Mouse (Mus musculus) testis, postnatal 10 days (tissue): ENCODE results near the gene Cntrl.
A peak's percentile ranks its signal among the peaks of the same experiment; 100 is the strongest.

ENCODE experiments used
- DNase-seq: peaks from one replicate; pipeline ENCODE4 v3.0.0; 2021; ENCODE audit warnings: low spot score

Cntrl gene

DNA sequence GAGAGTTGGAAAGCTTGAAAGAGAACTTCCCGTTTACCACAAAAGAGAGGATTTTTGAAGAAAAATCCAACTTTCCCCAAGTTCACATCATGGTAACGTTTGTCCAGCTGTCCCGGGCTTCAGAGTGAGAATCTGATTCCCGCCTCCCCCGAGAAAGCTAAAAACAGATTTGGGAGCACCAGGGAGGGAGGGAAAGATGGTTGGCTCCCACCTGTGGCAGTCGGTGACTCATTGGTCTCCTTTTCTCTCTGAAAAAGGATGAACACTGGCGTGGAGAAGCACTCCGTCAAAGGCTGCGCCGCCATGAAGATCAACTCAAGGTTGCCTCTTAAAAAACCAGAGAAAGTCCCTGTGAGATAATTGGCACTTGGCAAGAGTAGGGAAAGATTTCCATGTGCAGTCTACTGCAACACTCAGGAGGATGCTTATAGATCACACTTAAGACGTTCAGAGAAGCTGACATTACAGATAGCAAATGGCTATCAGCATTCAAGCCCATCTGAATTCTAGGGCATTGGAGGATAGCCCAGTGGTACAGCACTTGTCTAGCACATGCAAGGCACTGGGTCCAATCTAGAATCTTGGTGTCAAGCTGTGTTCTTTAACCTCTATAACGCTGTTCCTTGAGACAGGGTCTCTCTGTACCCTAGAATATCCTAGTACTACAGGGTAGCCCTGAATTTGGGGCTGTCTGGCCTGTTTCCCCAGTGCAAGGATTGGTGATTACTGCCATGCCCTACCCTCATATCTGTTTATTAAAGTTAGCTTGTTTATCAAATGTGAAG lies 66.2 kb downstream of the Cntrl start:
- no peak for DNase-seq

DNA sequence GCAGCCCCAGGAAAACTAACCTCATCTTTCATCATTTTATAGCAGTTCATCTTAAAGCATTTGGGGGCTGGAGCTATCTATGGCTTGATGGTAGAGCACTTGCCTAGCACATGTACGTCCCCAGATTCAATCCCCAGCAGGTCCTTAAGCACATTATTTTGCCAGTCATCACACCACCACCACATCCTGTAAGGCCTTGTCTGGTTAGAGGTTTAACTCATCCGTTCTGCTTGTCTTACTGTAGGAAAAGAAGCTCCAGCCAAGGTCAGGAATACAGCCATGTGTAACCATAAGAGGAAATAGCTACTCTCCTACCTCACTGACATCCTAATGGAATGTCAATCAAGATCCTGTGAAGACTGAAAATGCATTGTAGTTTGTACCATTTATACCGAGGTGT lies 68.9 kb downstream of the Cntrl start:
- no peak for DNase-seq

DNA sequence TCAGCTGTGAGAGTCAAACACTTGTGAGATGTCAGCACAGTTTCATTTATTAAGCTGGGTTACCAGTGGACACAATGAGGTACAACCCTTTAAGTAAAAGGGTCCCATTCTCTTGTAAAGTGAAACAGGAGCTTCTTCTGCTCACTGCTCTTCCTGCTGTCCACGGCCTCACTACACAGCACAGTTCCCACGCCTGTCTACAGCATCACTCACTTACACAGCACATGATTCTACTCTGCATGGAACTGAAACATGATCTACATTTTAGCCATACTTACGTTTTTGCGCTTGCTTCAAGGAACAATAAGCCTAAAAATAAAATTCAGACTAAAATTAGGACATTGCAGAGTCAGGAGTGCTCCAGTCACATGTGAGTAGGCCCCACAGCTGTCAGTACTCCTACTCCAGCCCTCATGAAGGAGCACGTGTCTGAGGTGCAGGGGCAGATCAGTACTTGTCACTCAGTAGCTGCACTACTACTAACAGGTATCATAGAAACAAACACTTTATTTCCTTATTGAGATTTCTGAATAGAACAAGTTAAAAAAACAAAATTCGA lies 73.9 kb downstream of the Cntrl start:
- DNase-seq: no peak

DNA sequence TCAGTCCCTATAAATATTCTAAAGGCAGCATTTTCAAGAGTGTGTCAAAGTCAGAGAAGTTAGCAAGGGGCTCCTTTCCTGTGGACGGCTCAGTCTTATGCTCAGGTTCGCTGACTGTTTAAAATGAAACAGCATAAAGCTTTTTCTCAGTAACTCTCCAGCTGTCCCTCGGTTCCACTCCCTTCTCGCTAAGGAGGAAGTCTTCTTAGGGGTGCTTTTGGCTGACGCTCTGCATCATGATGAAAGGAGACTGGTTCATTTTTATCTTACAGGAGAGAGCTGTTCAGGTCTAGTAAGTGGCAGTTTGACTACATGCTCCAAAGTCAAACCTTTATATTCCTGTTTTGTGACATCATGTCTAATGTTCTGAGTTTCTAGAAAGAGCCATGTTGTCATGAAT lies 79.6 kb downstream of the Cntrl start:
- no peak for DNase-seq

DNA sequence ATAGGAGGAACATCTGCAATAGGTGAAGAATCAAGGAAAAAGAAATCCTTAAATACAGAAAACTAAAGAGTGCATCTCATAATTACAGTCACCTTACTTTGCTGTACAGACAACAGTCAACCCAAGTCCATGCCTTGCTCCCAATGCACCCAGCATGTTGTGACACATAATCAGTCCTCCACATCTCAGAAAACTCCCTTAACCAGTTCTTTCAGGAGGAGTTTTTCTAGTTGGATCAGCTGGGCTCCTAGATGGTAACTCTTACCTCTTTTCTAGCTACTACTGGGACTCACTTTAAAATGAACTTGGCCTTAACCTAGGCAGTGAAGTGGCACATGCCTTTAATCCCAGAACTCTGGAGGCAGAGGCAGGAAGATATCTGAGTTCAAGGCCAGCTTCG lies 84.7 kb downstream of the Cntrl start:
- no peak for DNase-seq

DNA sequence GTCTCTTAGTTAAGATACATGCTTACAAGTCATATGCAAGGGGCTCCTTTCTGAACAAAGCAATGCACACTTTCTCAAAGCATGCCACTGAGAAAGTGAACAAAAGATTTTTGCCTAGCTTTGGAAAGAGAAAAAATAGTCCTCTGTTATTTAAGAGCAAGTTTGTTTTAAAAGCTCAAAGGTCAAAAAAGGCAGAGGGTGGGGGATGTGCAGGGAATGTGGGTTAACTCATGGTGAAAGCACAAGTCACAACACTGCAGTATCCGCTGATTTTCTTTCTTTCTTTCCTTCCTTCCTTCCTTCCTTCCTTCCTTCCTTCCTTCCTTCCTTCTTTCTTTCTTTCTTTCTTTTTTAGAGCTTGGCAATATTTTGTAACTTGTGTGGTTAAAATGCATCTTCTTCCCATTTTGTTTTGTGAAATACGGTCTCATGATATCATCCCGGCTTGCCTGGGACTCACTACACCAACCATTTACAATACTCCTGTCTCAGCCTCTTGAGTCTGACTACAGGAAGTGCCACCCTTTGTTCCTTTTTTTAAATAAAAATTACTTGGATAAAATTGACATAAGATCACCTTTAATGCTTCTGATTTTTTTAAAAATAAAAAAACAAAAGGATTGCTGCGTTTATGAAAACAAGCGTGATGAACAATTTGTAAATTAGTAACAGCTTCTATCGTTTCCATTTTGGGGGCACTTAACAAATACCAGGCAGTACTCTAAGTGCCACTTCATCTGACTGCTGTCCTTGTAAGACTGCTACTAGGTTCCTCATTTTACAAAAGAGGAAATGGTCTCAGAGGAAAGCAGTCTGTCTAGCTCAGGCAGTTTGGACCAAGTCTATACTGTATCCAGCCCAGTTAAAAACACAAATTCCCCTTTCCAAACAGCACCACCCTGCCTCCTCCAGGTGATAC lies 86.6 kb downstream of the Cntrl start:
- no peak for DNase-seq

DNA sequence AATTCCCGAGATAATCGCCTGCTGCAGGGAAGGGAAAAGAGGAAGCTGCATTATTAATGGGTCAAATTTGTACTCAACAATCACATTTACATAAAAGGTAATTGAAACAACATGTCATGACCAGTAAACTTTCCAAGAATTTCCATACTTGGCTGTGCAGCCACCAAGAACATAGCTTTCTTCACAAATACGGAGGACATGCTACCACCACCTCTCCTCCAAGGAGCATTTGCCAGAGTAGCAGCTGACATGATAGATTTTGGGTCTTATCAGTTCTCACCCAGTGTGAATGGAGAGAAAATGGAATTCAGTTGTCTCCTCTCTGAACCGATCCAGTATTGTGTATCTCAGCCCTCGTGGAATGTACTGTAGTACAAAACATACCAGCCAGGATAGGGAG lies 90.2 kb downstream of the Cntrl start:
- no peak for DNase-seq

DNA sequence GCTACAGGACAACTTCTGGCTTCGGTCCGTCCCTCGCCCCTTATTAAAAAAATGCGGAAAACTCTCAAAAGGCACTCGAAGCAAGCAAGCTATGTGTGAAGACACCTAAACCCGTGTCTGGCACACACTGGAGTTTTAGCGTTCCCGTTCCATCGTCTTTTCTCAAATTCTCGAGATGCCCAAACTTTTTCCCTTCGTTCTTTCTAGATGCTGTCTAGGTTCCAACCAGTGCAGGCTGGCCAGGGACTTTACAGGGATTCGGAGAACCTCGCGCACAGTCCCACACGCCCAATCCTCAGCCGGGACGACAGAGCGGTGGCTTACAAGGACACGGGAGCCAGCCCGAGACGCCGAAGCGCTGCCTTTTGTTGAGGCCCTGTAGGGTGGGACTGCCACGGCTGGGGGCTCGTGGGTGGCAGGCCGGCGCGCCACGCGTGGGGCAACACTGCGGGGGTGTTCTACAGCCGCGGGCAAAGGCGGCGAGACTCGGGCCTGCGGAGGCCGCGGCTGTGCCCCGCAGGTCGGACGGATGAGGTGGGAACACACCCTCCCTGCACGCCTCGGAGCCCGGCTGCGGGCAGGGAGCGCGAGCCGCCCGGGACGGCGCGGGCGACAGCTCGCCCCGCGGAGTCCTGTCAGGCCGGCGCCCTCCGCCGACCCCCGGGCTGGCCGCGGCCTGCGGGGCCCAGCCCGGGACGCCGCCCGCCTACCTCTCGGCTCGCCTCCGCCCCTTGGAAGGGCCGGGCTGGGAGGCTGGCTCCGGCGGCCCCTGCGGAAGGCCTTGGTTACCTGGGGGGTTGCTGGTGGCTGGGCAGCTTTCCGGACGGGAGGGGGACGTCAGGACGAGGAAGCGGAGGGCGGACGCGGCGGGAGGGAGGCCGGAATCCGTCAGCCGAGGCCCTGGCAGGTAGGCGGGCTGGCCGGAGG lies 90.9 kb downstream of the Cntrl start:
- peak; percentile 70 for DNase-seq

DNA sequence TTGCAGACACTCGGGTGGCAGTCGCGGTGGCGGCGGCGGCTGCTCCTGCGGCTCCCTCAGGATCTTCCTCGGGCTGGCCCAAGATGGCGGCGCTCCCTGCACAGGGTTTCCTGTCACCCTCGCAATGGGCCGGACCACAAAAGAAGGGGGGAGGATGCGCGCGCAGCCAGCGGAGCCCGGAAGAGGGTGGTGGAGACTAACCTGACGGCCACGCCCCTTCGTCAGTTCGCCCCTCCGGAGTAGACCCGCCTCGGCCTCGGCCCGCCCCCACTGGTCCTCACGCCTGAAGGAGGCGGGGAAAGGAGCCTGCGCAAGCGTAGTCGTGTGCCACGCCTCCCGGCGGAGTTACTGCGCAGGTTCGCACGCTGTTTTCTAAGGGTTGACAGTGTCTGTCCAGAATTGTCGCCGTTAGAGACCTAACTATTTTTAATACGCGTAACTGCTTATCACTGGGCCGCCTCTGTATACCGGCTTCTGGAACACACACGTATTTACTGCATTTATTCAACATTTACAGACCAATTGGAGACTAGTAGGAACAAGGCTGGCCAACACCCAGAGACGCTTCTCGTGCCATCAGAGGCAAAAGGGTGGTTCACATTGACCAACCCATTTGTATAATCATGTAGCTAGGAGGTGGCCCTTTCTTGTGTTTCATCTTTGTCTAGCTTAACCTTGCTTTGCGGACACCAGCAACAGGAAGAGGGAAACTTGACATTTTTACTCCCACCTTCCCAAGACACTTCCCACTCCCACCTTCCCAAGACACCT lies 91.8 kb downstream of the Cntrl start, which contains the start of gene Rab14:
Gene Rab14 (minus strand): TSS at position 223 of the 771 bp plus-strand sequence.
- DNase-seq: peak; percentile 100

DNA sequence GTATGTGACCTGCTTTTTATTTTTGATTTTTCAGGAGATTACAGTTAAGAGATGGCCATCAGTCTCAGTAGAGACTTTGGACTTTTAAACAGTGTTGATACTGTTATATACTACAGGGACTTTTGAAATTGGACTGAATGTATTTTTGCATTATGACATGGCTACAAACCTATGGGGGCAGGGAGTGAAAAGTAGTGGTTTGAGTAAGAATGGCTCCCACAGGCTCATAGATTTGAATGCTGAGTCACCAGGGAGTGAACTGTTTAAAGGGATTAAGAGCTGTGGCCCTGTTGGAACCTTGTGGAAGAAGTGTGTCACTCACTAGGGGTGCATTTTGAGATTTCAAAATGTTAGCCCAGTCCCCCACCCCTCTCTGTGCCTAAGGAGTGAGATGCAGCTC lies 94.4 kb downstream of the Cntrl start:
- no peak for DNase-seq

DNA sequence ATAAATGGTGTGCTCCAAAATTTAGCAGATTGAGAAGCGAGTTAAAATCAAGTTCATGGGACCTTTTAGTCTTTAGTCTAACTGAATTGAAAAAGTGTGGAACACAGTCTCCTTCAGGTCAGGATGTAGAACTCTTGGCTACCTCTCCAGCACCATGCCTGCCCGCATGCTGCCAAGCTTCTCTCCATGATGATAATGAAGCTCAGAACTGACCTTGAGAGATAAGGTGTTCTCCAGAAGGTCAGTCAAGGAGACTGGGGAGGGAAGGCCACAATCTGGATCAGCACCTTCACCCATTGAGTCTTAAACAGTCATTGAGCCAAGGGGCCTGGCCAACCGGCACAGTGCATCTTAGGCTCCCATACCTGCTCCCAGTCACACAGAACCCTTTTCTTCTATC lies 97.5 kb downstream of the Cntrl start:
- no peak for DNase-seq

DNA sequence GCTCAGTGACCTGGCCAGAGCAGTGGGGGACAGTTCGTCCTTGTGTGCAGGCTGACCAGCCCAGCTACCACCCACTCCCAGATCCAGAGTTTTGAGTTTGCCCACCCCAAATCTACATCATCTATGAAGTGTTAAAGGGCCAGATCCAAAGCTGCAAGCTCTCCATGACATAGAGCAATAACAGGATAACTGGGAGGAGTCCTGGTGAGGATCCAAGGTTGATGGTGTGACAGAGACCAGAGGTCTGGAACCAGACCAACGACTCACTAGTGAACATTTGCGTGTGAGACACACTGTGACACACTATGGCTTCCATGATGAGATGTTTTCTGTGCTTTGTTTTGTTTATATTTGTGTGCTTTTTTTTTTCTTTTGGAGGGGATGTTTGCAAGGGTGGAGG lies 98.8 kb downstream of the Cntrl start:
- DNase-seq: no peak

DNA sequence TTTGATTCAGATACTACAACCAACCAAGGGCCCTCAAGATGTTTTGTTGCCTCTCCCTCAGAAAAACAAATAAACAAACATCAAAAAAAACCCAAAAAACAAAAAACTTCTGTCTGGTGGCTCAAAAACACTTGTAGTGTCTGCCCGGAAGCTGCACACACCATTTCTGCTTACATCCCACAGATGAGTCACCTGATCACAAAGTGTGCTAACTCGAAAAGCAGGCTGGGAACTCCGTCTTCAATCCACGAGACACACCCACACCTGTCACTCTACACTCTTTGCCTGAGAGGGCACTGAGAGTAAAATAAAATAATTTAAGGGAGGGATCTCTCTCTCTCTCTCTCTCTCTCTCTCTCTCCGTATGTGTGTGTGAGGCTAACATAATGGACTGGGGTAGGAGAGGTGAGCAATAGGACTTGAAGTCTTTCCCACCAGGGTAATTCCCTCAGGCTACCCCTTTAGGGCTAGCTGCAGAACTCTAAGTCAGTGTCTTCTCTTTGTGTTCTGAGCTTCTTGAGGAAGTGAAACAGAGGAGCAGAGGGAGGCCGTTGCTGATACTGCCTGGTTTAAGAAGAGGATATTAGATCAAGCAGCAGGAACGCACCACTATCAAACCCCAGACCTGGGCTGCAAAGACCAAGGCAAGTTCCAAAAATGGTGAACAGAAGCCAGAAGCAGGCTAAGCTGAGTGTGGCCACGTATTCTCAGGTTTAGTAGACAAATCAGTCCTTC lies 99.8 kb downstream of the Cntrl start:
- no peak for DNase-seq

DNA sequence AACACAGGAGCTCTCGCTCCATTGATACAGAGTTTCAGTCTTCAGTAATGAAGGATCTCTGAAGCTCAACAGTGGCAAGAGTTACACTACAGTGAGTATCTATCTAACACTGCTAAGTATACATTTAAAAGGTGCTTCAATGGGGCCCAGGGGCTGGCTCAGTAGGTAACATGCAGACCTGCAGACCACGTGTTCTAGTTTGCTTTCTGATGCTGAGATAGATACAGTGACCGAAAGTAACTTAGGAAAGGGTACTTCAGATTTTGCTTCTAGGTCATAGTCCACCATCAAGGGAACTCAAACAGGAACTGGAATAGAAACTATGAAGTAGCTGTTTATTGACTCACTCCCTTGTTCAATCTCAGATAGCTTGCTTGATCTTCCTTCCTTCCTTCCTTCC lies 102.4 kb downstream of the Cntrl start:
- no peak for DNase-seq

DNA sequence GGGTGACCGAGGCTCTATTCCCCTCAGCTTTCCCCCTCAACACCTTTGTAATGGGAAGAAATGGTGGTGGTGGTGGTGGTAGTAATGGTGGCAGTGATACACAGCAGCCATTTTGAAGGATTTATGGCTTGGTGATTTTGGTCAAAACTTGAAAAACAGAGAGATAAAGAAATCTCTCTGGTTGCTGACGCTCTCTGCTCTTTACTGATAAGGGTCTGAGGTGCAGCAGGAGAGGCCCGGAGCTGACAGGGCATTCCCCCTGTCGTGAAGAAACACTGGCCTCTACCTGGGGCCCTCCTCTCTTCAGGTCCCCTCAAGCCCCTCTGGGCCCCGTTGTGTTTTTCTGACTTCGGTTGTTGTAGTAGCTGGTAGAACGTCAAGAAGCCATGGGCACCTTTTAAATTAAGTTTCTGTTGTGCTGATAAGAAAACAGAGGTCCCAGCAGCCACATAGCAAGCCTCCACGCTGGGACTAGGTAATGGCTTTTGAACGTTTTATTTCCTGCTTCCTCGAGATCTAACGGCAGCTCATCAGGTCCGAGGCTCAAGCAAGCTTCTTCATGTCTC lies 104.1 kb downstream of the Cntrl start:
- DNase-seq: no peak

DNA sequence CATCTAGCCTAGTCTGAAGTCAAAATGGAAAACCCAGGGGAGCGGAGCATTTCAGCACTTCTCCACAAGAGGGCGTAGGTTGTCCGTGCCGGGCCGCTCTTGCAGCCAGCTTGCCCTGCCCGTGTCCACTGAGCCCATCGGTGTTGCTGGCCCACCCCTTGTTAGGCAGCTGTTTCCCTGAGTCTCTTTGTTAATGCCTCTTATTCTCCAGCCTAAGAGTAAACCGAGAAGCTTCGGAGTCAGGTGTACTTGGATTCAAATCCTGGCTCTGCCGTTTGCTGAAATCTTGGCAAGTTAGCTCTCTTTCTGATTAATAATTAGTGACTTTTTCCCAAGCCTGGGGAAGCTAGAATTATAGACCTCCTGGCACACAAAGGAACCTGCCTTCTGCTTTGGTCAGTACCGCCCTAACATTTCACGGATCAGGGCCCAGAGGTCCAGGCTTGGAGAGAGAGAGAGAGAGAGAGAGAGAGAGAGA lies 105.6 kb downstream of the Cntrl start:
- DNase-seq: peak; percentile 88

DNA sequence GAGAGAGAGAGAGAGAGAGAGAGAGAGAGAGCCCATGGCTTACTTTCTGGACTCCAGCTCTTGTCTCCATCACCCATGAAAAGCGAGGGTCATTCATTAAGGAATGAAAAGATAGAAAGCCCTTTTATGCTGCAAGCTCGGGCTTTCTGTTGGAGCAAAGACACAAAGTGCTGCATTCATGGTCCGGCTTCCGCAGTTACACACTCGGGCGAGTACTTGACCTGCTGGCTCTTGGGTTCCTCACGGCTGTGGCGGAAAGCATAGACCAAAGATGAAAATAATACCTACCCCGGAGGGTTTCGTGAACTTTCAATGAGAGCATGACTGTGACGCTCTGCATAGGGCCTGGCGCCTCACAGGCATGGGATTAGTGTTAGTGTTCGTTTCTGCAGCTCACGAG lies 106.1 kb downstream of the Cntrl start:
- DNase-seq: no peak

DNA sequence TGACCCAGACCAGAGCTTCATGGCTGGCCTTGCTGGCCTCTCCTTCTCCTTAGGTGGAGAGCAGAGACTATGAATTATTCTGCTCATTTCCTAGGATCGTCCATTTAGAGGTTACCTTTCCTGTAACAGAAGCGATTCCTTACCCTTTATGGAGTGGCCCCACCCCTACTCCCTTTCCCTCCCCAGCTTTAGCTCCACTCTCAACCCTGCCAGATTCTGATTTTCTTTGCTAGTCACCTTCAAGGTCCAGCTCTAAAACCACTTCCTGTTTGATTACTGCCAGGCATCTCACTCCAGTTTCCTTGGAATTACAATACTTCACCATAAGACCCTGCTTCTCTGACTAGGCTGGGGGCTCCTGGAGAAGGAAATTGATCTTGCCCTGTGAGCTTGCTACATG lies 107.4 kb downstream of the Cntrl start:
- DNase-seq: no peak

DNA sequence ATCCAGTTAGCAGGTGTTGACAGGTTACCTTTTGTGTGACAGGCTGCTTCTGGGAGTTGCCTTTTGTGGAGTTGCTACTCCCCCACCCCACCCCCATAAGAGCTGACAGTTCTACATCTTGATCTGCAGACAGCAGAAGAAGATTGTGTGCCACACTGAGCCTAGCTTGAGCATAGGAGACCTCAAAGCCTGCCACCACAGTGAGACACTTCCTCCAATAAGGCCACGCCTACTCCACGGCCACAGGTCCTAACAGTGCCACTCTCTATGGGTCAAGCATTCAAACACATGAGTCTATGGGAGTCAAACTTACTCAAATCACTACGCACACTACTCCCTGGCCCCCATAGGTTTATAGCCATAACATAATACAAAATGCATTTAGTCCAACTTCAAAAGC lies 109.4 kb downstream of the Cntrl start:
- no peak for DNase-seq
